Mouse (Mus musculus): ENCODE results near the gene Apoc2.

The Apoc2 gene

GRCm38 (mm10) chr7:19676662-19677061 is 1.1 kb downstream of the Apoc2 start:
- DNase-seq: no peak

GRCm38 (mm10) chr7:19675824-19676223 is 1.9 kb downstream of the Apoc2 start:
- no peak for DNase-seq

DNA sequence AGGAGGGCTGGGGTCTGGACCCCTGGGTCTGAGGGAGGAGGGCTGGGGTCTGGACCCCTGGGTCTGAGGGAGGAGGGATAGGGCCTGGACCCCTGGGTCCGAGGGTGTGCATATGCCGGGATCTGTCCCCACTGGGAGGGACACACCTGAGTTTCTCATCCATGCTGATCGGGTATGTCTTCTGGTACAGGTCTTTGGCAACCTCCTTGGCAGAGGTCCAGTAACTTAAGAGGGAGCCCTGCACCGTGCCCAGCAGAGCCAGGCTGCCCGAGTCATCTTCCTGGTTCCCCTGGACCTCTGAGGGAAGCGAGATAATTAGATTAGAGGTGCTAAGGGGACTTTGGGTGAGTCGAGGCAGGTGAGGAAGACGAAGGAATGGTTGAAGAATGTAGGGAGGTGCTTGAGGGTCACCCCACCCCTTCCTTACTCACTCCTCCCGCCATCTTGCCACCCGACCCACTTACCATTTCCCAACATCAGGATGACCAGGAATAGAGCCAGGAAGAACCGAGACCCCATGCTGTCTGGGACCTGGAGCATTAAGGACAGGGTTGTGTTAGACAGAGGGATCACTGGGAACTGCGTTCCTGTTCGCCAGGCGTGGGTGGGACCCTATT is 4.5 kb downstream of the Apoc2 start:
- DNase-seq: no peak

- DNase-seq: no peak
Measured at GRCm38 (mm10) chr7:19671511-19671910, 6.2 kb downstream of the Apoc2 start.

GRCm38 (mm10) chr7:19668947-19669721 is 8.6 kb downstream of the Apoc2 start:
- peak; percentile 92 for DNase-seq

GRCm38 (mm10) chr7:19667434-19667833 is 10.3 kb downstream of the Apoc2 start:
- DNase-seq: no peak

- DNase-seq: no peak
Measured at GRCm38 (mm10) chr7:19666750-19667149, 11.0 kb downstream of the Apoc2 start.

GRCm38 (mm10) chr7:19664955-19665841 is 12.5 kb downstream of the Apoc2 start, which contains the start of gene Clptm1:
Gene Clptm1, minus strand, starts transcription at chr7:19665033.
- peak; percentile 96 for DNase-seq

- no peak for DNase-seq
Measured at GRCm38 (mm10) chr7:19664455-19664954, 13.2 kb downstream of the Apoc2 start.

DNA sequence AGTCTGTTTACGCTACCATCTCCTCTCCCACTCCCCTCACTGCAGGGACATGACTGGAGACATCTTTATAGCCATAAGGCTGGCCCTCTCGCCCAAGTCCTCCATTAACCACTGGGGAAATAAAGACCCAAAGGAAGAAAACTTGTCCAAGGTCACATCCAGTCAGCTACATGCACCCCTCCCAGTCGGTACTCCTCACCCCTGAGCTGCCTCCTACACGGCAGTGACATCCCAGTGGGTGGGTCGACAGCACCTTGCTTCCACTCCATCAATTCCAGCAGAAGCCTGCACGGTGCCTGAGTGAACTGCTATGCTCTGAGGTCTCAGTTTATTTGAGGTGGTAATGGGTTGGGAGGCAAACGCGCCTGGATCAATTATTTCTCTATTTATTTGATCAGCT is 13.8 kb downstream of the Apoc2 start:
- DNase-seq: peak; percentile 20

DNA sequence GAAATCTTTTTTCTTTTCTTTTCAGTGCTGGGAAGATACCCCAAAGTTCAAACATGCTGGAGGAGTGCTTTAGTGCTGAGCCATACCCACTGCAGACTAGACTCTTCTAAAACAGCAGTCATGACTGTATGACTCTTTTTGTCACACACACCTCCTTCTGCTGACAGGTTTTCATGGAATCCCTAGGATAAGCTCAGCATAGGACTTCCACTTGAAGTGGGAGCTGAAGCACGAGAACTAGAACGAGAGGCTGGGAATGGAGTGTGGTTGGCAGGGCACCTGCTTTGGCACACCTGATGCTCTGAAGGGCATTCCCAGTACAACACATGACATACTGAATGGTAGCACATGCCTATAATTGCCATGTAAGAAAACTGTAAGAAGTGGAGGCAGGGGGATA is 25.1 kb downstream of the Apoc2 start:
- DNase-seq: no peak

DNA sequence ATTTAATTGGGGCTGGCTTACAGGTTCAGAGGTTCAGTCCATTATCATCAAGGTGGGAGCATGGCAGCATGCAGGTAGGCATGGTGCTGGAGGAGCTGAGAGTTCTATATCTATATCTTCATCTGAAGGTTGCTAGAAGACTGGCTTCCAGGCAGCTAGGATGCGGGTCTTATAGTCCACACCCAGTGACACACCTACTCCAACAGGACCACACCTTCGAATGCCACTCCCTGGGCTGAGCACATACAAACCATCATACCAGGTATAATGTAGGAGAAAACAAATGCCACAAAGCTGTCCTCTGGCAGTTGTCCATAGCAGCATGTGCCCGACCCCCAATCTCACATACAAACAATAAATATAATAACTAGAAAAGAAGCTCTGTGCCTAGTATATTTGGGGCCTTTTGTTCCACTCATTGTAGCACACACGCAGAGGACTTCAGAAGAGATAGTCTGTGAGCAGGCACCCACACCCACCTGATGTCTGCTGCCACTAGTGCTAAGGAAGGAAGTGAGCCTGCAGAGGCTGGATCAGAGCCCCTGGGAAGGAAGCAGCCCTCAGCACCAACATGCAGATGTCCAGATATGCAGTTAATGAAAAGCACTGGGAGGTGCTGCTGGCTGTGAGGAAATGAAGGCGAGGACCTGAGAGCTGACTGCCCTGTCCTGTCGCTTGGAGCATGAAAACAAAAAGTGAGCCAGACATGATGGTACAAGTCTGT is 26.5 kb downstream of the Apoc2 start:
- peak; percentile 24 for DNase-seq

GRCm38 (mm10) chr7:19641223-19641622 is 36.5 kb downstream of the Apoc2 start:
- no peak for DNase-seq

- DNase-seq: no peak
Measured at GRCm38 (mm10) chr7:19635074-19635827, 42.5 kb downstream of the Apoc2 start.

GRCm38 (mm10) chr7:19634591-19634990 is 43.1 kb downstream of the Apoc2 start:
- no peak for DNase-seq

DNA sequence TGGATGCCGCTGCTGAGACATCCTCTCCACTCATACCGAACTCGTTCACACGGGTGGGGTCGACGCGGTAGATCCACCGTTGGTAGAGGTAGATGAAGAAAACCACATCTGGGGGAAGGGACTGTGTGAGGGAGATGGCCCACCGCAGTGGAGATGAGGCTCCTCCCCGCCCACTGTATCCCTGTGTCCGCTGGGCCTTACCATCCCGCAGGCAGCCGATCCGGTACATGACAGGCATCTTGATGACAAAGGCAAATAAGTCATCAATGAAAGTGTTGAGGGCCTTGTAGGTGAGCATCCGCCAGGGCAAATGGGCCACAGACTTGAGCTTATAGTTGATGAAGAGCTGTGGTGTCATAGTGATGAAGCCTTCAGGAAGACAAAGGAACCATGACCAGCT is 43.9 kb downstream of the Apoc2 start:
- no peak for DNase-seq

DNA sequence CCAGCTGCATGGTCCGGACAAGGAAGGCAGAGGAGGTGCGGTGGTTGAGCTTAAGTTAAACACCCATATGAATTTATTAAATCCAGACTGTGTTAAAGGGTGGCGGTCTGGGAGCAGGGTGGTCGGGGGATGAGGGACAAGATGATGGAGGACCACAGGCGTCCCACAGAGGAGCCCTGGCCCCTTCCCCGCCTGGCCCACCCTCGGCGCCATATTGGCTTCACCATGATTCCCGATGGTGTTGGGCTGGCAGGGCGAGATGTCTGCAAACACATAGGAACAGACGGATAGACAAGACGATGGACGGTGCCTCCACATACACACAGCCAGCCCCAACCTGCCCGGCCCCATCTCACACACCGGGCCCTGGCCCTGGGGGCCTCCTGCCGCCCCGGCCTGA is 44.5 kb downstream of the Apoc2 start:
- DNase-seq: no peak

DNA sequence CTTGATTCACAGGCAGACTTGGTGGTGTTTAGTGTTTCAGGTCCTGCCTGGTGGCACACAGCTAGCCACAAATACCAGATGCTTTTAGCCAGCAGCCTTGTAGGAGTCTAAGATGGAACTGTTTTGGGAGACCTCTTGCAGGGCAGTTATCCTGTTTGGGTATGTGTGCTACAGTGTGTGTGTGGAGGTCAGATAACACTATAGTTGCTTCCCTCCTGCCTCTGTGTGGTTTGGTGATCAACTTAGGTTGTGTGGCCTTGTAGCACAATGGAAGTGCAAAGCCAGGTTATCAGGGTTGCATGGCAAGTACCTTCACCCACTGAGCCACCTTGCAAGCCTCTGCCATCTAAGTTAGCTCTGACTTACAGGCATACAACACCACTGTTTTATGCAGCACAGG is 45.0 kb downstream of the Apoc2 start:
- DNase-seq: no peak

DNA sequence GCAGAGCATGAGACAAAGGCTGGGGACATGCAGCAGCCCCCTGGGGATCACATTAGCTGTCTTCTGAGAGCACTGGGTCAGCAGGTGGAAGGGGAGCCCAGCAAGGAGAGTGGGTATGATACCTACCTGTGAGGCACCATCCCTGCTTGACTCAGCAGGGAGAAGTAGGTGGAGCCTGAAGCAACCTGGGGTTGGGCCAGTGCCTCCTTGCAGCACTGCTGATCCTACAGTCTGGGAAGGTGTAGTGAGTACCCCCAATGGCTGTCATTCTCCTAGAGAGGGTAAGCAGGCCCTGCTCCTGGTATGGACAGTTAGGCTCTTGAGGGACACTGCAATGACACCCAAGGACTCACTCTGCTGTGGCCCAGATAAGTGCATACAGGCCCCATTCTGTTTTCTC is 45.5 kb downstream of the Apoc2 start:
- no peak for DNase-seq

DNA sequence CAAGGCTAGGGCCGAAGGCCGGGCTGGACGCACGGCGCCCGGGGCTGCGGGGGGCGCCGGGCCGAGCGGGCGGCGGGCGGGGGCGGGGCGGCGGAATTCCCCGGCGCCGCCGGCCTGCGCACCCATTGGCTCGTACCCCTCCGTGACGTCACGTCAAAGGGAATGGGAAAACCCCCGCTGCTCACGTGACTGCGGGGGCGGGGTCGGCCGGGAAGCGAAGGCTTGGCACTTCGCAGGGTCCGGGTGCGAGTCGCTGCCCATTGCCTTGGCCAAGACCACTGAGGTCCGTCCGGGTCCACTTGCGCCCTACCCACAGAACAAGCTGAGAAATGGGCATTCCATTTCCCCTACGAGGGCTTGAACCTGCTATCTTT is 48.4 kb downstream of the Apoc2 start, which contains the start of gene Relb:
Relb (minus strand) TSS at position 78 of the 374 bp plus-strand sequence.
- DNase-seq: peak; percentile 83

DNA sequence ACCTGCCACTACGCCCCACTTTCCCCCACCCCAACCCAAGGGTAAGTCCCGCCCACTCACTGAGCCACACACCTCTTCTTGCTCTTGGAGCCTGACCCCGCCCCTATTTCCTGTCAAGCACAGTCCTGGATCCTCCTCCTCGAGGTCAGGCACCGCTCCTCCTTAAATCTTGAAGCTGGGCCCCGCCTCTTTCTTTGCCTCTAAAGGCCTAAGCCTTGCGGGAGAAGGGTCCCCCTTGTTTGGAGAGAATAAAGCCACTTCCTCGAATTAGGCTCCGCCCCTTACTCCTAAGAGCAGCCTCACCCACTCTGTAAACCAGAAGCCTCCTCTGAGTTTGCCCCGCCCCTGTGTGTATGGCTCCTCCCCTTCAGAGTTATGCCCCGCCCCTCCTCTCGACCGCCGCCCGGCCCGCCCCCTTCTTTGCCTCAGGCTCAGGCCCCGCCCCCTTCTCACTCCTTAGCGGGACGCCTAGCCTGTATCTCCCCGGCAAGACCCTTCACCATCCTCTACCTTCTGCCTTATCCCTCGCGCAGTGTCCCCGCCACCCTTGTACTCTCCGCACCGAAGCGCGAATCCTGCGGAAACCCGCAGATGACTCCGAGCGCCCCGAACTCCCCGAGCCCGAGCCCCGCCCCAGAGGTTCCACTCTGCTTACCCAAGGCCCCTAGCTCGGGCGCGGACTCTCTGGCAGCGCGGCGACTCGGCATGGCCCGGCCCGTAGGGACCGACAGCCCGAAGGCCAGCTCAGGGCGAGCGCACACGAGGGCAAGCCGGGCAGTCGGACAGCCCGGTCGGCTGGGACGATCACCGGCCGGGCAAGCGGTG is 49.0 kb downstream of the Apoc2 start:
- DNase-seq: peak; percentile 99
